Mouse (Mus musculus): ENCODE results near the gene BC025446. TPM values are rescaled to one million over a fixed set of nuclear protein-coding genes. Genes with fewer than 3 reads are reported as not detected.

Gene BC025446
- polyA plus RNA-seq, 1 experiment = not detected

Other genes with a start within 250 kb of the BC025446 start
- gene Ly6i, start 232.9 kb upstream of the BC025446 start, polyA plus RNA-seq (2012; rRNA removed) = not detected in 2 replicates
- 68.0 and 70.4 TPM in 2 replicates for gene Ly6a, start 218.3 kb upstream of the BC025446 start, polyA plus RNA-seq (2012; rRNA removed)
- 174 and 251 TPM in 2 replicates for gene Ly6c1, start 167.5 kb upstream of the BC025446 start, polyA plus RNA-seq (2012; rRNA removed)
- gene Ly6c2, start 104.4 kb upstream of the BC025446 start, polyA plus RNA-seq (2012; rRNA removed) = 0.54 and 0.86 TPM in 2 replicates
- gene Ly6g, start 61.1 kb upstream of the BC025446 start, polyA plus RNA-seq (2012; rRNA removed) = not detected in 2 replicates
- not detected in 2 replicates for gene Ly6f, start 52.0 kb downstream of the BC025446 start, polyA plus RNA-seq (2012; rRNA removed)

Measured in frontal cortex, adult 2 months (tissue).